Mouse (Mus musculus): ENCODE results near the gene Gm9970.

Gm9970 gene

DNA sequence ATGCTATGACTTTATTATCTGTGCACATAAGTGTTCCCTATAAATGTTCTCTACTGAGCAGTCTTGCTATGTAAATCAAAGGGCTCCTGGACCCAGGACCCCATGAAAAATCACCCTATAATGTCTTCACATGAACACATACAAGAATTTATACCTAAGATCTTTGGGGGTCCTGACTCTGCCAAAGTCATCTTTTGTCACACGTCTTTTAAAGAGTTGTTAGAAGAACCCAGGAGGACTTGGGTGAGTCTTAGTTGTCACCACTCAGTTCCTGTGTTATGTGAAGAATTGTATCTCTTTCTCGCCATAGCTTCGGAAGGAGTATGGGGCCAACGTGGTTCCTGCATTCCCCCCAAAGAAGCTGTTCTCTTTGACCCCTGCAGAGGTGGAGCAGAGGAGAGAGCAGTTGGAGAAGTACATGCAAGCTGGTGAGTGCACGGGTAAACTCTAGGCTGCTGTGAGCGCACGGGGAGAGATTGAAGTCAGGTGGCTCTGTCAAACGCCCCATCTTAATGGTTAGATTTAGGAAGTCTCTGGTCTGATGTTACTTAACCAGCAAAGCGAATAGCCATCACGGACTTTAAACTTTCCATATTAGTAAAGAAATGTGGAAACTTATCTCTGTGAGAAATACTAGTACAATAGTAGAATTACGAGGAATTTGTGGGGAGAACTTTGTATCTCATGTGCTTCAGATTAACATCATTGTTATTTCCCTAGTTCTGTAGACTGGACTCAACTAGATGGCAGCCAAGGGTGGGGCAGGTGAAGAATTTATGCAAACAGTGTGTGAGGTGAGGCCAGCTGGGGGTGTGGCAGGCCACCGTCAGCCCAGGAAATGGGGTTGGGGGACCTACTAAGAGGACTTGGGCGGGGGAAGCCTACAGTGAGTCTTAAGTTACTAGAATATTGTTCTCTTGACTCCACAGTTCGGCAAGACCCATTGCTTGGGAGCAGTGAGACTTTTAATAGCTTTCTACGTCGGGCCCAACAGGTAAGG, 46.2 kb downstream of the Gm9970 start:
- DNase-seq, result no peak

DNA sequence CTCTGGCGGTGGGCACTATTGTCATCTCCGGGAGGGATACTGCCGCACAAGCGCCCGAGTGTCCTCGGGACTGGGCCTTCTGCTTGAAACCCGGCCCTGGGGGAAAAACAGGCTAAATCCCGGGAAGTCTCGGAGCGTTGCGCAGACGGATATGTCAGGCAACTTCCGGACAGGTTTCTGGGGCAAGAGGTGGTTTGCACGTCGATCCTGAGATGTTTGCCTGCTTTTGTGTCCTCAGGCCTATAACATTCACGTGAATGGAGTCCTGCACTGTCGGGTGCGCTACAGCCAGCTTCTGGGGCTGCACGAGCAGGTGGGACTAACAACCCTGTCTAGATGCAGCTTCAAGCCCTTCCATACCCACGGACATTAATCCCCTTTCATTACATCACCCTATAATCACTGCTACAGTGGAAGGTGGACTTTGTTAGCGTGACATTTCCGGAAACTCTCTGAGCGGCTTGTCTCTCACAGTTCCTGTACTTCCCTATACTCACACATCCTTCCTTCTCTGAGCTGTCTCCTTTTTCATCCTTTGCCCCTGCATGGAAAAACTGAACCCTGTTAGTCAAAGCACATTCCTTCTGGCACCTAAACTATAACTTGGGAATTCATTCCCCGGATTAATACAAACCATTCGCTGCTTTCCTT, 47.3 kb downstream of the Gm9970 start:
- no peak for DNase-seq

DNA sequence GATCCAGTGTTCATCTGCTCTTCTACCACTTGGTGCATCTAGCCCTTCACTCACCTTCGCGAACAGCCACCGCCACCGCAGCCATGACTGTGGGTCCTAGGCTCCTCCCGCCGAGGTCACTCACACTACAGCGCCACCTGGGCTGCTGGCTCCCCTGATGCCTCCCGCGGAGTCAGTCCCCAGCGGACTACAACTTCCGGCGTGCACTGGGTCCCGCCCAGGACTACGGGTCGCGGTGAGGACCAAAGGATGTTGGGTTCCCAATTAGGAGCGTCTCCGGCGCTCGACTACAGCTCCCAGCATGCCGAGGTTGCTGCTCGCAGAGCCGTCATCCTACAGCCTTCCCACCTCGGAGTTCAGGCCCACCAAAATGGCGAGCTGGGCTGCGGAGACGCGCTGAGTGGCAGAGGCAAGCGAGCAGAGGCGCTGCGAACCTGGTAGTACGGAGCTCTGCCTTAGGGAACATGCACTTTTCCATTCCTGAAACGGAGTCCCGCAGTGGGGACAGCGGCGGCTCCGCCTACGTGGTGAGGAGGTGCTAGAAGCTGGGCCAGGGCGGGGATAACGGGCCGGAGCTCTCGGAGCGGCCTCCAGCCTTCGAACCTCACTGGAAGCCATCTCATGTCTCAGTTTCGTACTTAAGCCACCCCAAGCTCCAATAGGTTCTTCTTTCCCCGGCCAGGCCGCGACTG, 47.9 kb downstream of the Gm9970 start, which contains the start of the genes Snx17 and Eif2b4:
Gene Snx17, plus strand, starts transcription at position 289 of the 692 bp plus-strand sequence.
Gene Eif2b4, minus strand, starts transcription at position 492 of the 692 bp plus-strand sequence.
- DNase-seq, result peak; percentile 98

DNA sequence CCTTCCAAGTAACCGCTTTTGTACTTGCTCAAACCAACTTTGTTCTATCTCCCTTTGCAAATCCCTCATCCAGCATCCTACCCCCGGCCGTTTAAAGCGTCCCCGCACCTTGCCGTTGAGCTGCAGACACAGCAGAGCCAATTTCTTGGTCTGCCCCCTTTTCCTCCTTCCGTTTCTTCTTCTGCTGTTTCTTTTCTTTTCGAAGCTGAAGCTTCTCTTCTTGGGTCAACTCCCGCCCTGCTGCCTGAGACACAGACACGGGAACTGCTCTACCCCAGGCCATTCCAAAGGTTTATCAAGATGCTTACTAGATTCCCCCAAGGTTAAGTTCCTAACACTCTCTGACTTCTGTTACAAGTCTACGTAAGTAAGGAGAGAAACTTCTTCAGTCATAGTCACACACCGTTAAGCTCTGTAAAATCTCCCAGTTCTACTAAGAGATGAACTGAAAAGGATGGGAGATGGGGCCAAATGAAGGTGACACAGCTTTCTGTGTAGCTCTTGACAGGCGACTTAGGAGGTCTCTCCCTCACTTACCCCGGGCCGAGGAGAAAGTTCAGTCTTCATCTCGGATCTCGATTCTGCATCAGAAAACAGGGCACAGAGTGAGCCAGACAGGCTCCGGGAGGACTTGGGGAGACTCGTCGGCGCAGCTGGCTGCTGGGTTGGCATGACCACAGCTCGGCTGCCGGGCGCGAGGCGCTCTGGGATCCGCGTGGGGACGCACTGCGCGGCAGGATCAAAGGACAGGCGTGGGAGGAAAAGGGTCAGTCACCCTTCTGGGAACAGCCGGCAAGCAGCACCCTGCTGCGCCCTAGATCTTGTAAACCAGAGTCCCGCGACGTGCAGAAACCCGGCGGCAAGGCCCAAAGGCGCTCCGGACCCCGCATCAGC, 48.7 kb downstream of the Gm9970 start:
- no peak for DNase-seq

Measured in embryo, embryonic 11 days (tissue).